ENCODE assay signal across 12 mouse cellular contexts in the genomic region with DNA sequence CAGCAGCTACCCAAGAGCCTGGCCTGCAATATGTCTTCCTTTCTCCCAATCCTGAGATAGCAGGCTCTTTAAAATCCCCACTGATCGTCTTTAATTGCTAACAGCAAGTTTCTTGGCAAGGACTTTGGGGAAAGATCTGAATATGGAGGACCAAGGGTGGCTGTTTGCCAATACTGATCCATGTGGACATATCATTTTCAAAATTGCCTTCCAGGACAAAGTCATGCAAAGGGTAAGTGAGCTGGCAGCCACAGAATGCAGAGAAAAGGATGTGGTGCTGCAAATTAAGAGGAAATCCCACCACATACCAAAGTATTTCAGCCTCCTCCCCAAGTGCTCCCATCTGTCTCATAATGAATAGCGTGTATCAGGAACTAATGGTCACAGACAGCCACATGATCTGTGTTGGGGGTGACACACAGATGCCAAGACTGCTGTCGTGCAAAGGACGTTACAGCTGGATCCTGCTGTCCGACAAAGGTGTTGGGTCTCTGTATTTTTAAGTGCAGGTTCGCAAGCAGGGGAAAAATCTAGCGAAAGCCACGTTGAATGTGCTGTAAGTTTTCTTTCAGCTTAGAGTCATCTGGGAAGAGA.
A peak's percentile ranks its signal among the peaks of the same experiment; 100 is the strongest.
DNase-seq lines count a peak whose midpoint lies in the region; ATAC-seq and TF ChIP-seq lines count a peak whose summit lies in the region.
"Had no signal": no experiment of that assay in that cellular context is flagged by ENCODE, and none has a peak within 500 bp of the region (broad histone marks: within the 10 kb centered on the region; RNA-seq: fewer than 3 reads in every experiment).

No protein-coding gene starts in this region.

- intact Hi-C loops in heart, postnatal 36 days (cut with DNase I): no loop called here

- no peak for TF ChIP-seq CTCF in brain, embryonic 14.5 days (IDR thresholded peaks at IDR 0.05; ENCODE audit: borderline replicate concordance, extremely low read depth, insufficient read depth, insufficient read length)

- H3K9ac ChIP-seq in heart, embryonic 15.5 days: no peak overlapping the region
- H3K9ac ChIP-seq in lung, embryonic 15.5 days: no peak overlapping the region
- H3K9ac ChIP-seq in neural tube, embryonic 15.5 days (replicated peaks): no peak overlapping the region

- DNase-seq in heart, postnatal 36 days: no peak
- no peak for DNase-seq in lung, postnatal 10 days
- peak; percentile 30 for DNase-seq in brain, embryonic 14.5 days (ENCODE audit: low read depth)
- no peak for DNase-seq in MN1 (ENCODE audit: low spot score)
- DNase-seq: cerebellum, adult 9-10 months; thymus, postnatal 25 days had no signal

- no peak for TF ChIP-seq POLR2A in brain, embryonic 14.5 days (IDR thresholded peaks at IDR 0.05; ENCODE audit: borderline replicate concordance, extremely low read depth, insufficient read depth, insufficient read length, poor library complexity, severe bottlenecking)

- 63% methylated on average over 8 of the region's 8 CpGs for WGBS in heart, embryonic 15.5 days
- WGBS in lung, embryonic 15.5 days: 57% methylated on average over 8 of the region's 8 CpGs
- 57% methylated on average over 8 of the region's 8 CpGs for WGBS in neural tube, embryonic 15.5 days

- H3K27me3 ChIP-seq in heart, embryonic 15.5 days: no peaks in the 10 kb centered on the region
- no peaks in the 10 kb centered on the region for H3K27me3 ChIP-seq in lung, embryonic 15.5 days
- H3K27me3 ChIP-seq in neural tube, embryonic 15.5 days (replicated peaks): no peaks in the 10 kb centered on the region

- H3K4me2 ChIP-seq in heart, embryonic 15.5 days: no peak overlapping the region
- no peak overlapping the region for H3K4me2 ChIP-seq in lung, embryonic 15.5 days
- no peak overlapping the region for H3K4me2 ChIP-seq in neural tube, embryonic 15.5 days

- no peaks in the 10 kb centered on the region for H3K36me3 ChIP-seq in heart, embryonic 15.5 days
- H3K36me3 ChIP-seq in lung, embryonic 15.5 days: no peaks in the 10 kb centered on the region
- H3K36me3 ChIP-seq in neural tube, embryonic 15.5 days: no peaks in the 10 kb centered on the region

- peaks cover 10% of the 10 kb centered on the region for H3K4me1 ChIP-seq in heart, embryonic 15.5 days (replicated peaks)
- H3K4me1 ChIP-seq in lung, embryonic 15.5 days: peaks cover 10% of the 10 kb centered on the region; the same call in 1 of the 2 replicates
- peaks cover 35% of the 10 kb centered on the region for H3K4me1 ChIP-seq in neural tube, embryonic 15.5 days

- H3K27ac ChIP-seq in heart, embryonic 15.5 days: peak overlapping the region; percentile 33; the same call in 1 of the 2 replicates
- no peak overlapping the region for H3K27ac ChIP-seq in lung, embryonic 15.5 days
- 0 out of 2 replicates have a peak overlapping the region, but pooled peaks have one; percentile 23 for H3K27ac ChIP-seq in neural tube, embryonic 15.5 days (replicated peaks)
- H3K27ac ChIP-seq: layer of hippocampus, adult 2 months had no signal

- no peaks in the 10 kb centered on the region for H3K9me3 ChIP-seq in heart, embryonic 15.5 days (replicated peaks)
- H3K9me3 ChIP-seq in lung, embryonic 15.5 days: no peaks in the 10 kb centered on the region
- no peaks in the 10 kb centered on the region for H3K9me3 ChIP-seq in neural tube, embryonic 15.5 days (replicated peaks)

- no peak for ATAC-seq in heart, embryonic 15.5 days (replicated peaks; ENCODE audit: insufficient number of reproducible peaks, insufficient read depth, low FRiP score, low read depth)
- peak; percentile 46; the same call in 1 of the 2 replicates for ATAC-seq in lung, embryonic 15.5 days (ENCODE audit: borderline replicate concordance, extremely low read depth, low FRiP score, low TSS enrichment)
- ATAC-seq in neural tube, embryonic 15.5 days (ENCODE audit: low FRiP score): peak; percentile 26; the same call in 1 of the 2 replicates
- ATAC-seq in inflammation-experienced regulatory T-cells, adult 6 months: no peak

- no peak overlapping the region for H3K4me3 ChIP-seq in heart, embryonic 15.5 days
- H3K4me3 ChIP-seq in lung, embryonic 15.5 days: no peak overlapping the region
- H3K4me3 ChIP-seq in neural tube, embryonic 15.5 days (replicated peaks): no peak overlapping the region
- H3K4me3 ChIP-seq: erythroblast, embryonic 14.5 days; layer of hippocampus, adult 2 months had no signal

Comparison
In these comparisons a context has a peak if more than half of its experiments do, and no peak if none do; other contexts are left out.
1. ATAC-seq: peak in lung, embryonic 15.5 days (single experiment) and neural tube, embryonic 15.5 days (single experiment); none in heart, embryonic 15.5 days (single experiment) and inflammation-experienced regulatory T-cells, adult 6 months (single experiment).